Mouse (Mus musculus) hindbrain, embryonic 10.5 days (tissue): ENCODE data around the gene Dnajc7. TPM values are rescaled to one million over a fixed set of nuclear protein-coding genes. Genes with fewer than 3 reads are reported as not detected.
"Not testable (repeated sequence)": the region's sequence is repeated elsewhere in the genome, so short reads cannot be mapped to it uniquely, and the experiment has no call there.

Experiments used
- DNase-seq: peaks from one replicate; pipeline ENCODE4 v3.0.0-alpha.2; 2017; ENCODE audit warnings: low spot score
- H3K27ac ChIP-seq: fragments of 300-500 bp; sonication (generic); 2 replicates; pipeline ENCODE4 v1.5.1; 2016; ENCODE audit warnings: mild to moderate bottlenecking, moderate library complexity
- H3K27me3 ChIP-seq: fragments of 300-500 bp; sonication (generic); 2 replicates; pipeline ENCODE4 v1.6.1; 2016; ENCODE audit warnings: mild to moderate bottlenecking; ENCODE audit not compliant: poor library complexity, insufficient read depth, severe bottlenecking
- H3K36me3 ChIP-seq: fragments of 300-500 bp; sonication (generic); 2 replicates; pipeline ENCODE4 v1.6.1; 2016; ENCODE audit warnings: mild to moderate bottlenecking, moderate library complexity
- H3K4me1 ChIP-seq: fragments of 300-500 bp; sonication (generic); replicated peaks from 2 replicates; pipeline ENCODE4 v1.6.1; 2016; ENCODE audit warnings: mild to moderate bottlenecking
- H3K4me3 ChIP-seq: fragments of 300-500 bp; sonication (generic); 2 replicates; pipeline ENCODE4 v1.5.1; 2016; ENCODE audit warnings: mild to moderate bottlenecking, moderate library complexity
- H3K9me3 ChIP-seq: fragments of 300-500 bp; sonication (generic); 2 replicates; pipeline ENCODE4 v1.6.1; 2016; ENCODE audit warnings: mild to moderate bottlenecking, moderate library complexity
- WGBS: fragments of 180-500 bp; shearing (Covaris S2); methylation state at CpG from one replicate; pipeline ENCODE4 v1.1.7; 2016; 5-methylcytosine and 5-hydroxymethylcytosine counted together
- polyA plus RNA-seq: library from polyadenylated mRNA; unstranded; fragments of >200 nt; fragmentation: Nextera tagmentation; extraction: Ambion mirVana; gene quantifications from 2 replicates; pipeline ENCODE4 v1.2.1, GENCODE M21; 2016

The Dnajc7 gene
- polyA plus RNA-seq, 1 experiment from 2014 or later, result 219 TPM

DNA sequence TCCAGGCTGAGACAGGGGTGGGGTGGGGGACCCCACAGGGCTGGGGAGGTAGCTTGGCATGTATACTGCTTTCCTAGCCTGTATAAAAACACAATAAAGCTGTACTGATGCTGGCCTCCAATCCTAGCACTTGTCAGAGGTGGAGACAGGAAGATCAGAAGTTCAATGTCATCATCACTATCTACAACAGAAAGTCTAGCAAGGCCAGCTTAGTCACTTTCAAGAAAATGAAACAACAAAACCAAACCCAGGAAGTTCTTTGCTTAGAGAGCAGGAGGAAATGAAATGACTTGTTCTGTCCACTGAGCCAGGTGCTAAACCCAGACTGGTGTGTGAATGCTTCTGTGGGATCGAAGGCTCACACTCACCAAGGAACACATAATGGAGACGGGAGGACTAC is 31.5 kb downstream of the Dnajc7 start:
- Histone ChIP-seq H3K4me1 (no peaks in the 10 kb centered on the region), H3K4me3 (no peak overlapping the region), H3K9me3 (no peaks in the 10 kb centered on the region), H3K36me3 (peaks cover 100% of the 10 kb centered on the region), H3K27ac (no peak overlapping the region), H3K27me3 (no peaks in the 10 kb centered on the region)
- 95% methylated on average over 2 of the region's 2 CpGs for WGBS
- no peak for DNase-seq

DNA sequence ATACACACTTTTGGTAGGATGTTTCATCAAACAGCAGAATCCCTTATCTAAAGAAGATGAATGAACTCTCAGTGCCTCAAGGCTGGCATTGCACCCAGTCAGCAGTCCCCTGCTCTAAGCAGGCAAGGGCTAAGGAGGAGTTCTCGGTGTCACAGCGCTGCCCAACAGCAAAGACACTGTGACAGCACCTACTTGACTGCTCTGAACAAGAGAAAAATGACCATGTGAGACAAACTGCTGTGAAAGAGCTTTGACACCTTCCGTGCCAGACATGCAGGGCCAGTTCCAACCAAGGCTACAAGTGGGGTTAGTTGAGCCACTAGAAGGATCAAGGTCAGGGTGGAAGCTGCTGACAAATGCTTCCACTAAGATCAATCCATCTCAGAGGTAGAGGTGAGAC is 34.8 kb downstream of the Dnajc7 start:
- Histone ChIP-seq H3K9me3 (no peaks in the 10 kb centered on the region), H3K4me1 (no peaks in the 10 kb centered on the region), H3K4me3 (no peak overlapping the region), H3K36me3 (peaks cover 100% of the 10 kb centered on the region), H3K27ac (no peak overlapping the region), H3K27me3 (no peaks in the 10 kb centered on the region)
- WGBS, result 98% methylated on average over 3 of the region's 3 CpGs
- no peak for DNase-seq

- Histone ChIP-seq H3K4me3 (no peak overlapping the region), H3K9me3 (no peaks in the 10 kb centered on the region), H3K36me3 (peaks cover 100% of the 10 kb centered on the region), H3K4me1 (no peaks in the 10 kb centered on the region), H3K27ac (no peak overlapping the region), H3K27me3 (no peaks in the 10 kb centered on the region)
- no peak for DNase-seq
- WGBS, result 93% methylated on average over 7 of the region's 7 CpGs
These were observed 35.4 kb downstream of the Dnajc7 start for GRCm38 (mm10) chr11:100584561-100584961.

- Histone ChIP-seq H3K27ac (no peak overlapping the region), H3K27me3 (no peaks in the 10 kb centered on the region), H3K4me3 (no peak overlapping the region), H3K4me1 (peaks cover 5% of the 10 kb centered on the region; the same call in 1 of the 2 replicates), H3K36me3 (peaks cover 100% of the 10 kb centered on the region), H3K9me3 (no peaks in the 10 kb centered on the region)
- WGBS, result 92% methylated on average over 2 of the region's 2 CpGs
- no peak for DNase-seq
These were observed 37.1 kb downstream of the Dnajc7 start for GRCm38 (mm10) chr11:100582836-100583235.

DNA sequence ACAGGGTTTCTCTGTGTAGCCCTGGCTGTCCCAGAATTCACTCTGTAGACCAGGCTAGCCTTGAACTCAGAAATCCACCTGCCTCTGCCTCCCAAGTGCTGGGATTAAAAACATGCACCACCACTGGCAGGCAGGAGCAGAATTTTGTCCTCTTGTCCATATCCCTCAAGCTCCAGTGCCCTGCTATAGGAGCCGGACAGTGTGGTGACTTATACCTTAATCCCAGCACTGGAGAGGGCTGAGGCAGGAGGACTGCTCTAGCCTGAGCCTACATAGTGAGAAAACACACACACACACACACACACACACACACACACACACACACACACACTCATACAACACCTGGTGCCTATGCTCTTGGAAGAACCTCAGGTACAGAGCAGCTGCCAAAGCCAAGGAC is 37.6 kb downstream of the Dnajc7 start:
- H3K4me1 ChIP-seq, H3K9me3 ChIP-seq, H3K27me3 ChIP-seq, H3K27ac ChIP-seq, H3K4me3 ChIP-seq, DNase-seq: not testable (repeated sequence)
- 100% methylated on average over 1 of the region's 1 CpGs for WGBS
- H3K36me3 ChIP-seq, result peaks cover 99% of the 10 kb centered on the region

- WGBS, result 92% methylated on average over 4 of the region's 4 CpGs
- H3K4me1 ChIP-seq, result peaks cover 6% of the 10 kb centered on the region; the same call in 1 of the 2 replicates
- H3K36me3 ChIP-seq, result peaks cover 97% of the 10 kb centered on the region
- H3K4me3 ChIP-seq, result no peak overlapping the region
- no peak overlapping the region for H3K27ac ChIP-seq
- H3K9me3 ChIP-seq, result no peaks in the 10 kb centered on the region
- H3K27me3 ChIP-seq, result no peaks in the 10 kb centered on the region
- DNase-seq, result no peak
These were observed 38.2 kb downstream of the Dnajc7 start for GRCm38 (mm10) chr11:100581756-100582155.

DNA sequence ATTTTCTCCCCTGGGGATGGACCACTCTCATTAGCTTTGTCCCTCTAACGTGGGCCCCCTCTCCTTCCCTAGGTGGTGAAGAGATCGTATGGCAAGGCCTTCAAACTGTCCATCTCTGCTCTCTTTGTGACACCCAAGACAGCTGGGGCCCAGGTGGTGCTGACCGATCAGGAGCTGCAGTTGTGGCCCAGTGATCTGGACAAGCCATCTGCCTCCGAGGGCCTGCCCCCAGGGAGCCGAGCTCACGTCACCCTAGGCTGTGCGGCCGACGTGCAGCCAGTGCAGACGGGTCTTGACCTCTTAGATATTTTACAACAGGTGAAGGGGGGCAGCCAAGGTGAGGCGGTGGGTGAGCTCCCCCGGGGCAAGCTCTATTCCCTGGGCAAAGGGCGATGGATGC is 39.7 kb downstream of the Dnajc7 start:
- 92% methylated on average over 13 of the region's 13 CpGs for WGBS
- peaks cover 18% of the 10 kb centered on the region for H3K4me1 ChIP-seq
- H3K4me3 ChIP-seq, result no peak overlapping the region
- H3K27ac ChIP-seq, result no peak overlapping the region
- peaks cover 91% of the 10 kb centered on the region for H3K36me3 ChIP-seq
- no peak for DNase-seq
- 0 out of 2 replicates have a peak, but pooled peaks cover 7% of the 10 kb centered on the region for H3K27me3 ChIP-seq
- no peaks in the 10 kb centered on the region for H3K9me3 ChIP-seq

- Histone ChIP-seq H3K4me1 (peaks cover 27% of the 10 kb centered on the region), H3K4me3 (no peak overlapping the region), H3K36me3 (peaks cover 81% of the 10 kb centered on the region), H3K27ac (no peak overlapping the region), H3K27me3 (0 out of 2 replicates have a peak, but pooled peaks cover 7% of the 10 kb centered on the region), H3K9me3 (no peaks in the 10 kb centered on the region)
- 93% methylated on average over 9 of the region's 9 CpGs for WGBS
- DNase-seq, result no peak
These were observed 40.7 kb downstream of the Dnajc7 start for GRCm38 (mm10) chr11:100579116-100579799.

DNA sequence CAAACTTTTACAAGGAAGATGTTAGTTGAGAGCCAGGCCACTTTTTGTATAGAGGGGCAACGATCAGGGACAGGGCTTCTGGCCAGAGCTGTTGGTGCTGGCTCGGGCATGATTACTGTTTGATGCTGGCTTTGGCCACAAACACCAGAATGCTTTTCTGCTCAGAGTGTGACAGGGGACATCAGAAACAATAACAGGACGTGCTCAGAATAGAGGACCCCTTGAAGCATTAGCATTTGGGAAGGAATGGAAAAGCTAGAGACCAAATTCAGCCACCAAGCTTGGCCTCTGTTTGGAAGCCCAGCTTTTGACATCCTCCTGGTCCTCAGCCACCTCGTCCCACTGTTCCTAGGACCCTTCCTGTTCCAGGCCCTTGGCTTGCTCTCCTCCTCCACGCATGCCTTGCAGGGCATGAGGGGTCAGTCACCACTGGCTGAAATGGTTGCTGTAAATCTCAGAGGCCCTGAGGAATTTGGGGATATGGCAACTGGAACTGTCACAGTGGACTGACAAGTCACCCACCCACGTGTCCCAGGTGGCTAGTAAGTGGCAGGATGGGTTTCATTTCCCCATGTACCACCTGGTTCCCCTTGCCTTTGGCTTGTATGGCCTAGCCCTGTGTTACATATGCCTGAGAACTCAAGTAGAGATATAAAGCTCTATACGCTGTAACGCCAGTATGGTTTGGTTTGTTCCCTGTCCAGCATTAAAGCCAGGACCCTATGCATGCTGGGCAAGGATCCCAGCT is 41.9 kb downstream of the Dnajc7 start:
- Histone ChIP-seq H3K27ac (no peak overlapping the region), H3K4me1 (peaks cover 27% of the 10 kb centered on the region), H3K9me3 (no peaks in the 10 kb centered on the region), H3K36me3 (peaks cover 68% of the 10 kb centered on the region), H3K4me3 (no peak overlapping the region), H3K27me3 (0 out of 2 replicates have a peak, but pooled peaks cover 7% of the 10 kb centered on the region)
- DNase-seq, result no peak
- WGBS, result 88% methylated on average over 8 of the region's 8 CpGs

DNA sequence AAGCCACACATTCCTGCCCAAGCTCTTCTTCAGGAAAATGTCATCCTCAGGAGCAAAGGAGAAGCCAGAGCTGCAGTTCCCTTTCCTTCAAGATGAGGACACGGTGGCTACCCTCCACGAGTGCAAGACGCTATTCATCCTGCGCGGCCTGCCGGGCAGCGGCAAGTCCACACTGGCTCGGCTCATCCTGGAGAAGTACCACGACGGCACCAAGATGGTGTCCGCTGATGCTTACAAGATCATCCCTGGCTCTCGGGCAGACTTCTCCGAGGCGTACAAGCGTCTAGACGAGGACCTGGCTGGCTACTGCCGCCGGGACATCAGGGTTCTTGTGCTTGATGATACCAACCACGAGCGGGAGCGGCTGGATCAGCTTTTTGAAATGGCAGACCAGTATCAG is 43.7 kb downstream of the Dnajc7 start:
- H3K36me3 ChIP-seq, result peaks cover 50% of the 10 kb centered on the region
- peak overlapping the region; percentile 69; the same call in 1 of the 2 replicates for H3K4me3 ChIP-seq
- H3K4me1 ChIP-seq, result peaks cover 34% of the 10 kb centered on the region
- H3K9me3 ChIP-seq, result no peaks in the 10 kb centered on the region
- H3K27ac ChIP-seq, result peak overlapping the region; percentile 88; the same call in 1 of the 2 replicates
- peaks cover 19% of the 10 kb centered on the region for H3K27me3 ChIP-seq
- WGBS, result 69% methylated on average over 21 of the region's 21 CpGs
- no peak for DNase-seq

DNA sequence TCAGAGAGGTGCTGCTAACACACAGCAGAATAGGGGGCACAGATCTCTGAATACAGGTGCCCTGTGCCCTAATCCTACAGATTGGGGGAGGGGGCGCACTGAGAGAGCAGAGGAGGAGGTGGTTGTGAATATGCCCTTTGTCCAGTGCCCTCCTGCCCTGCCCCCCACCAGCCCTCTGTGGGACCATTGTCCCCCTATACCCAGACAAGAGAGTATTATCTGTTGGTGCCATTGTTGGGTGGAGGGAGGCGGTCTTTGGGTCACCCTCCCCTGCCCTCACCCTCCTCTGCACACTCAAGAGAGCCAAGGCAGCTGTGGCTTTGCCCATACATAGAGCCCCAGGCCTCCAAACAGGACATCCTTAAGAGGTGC is 44.5 kb downstream of the Dnajc7 start:
- H3K4me1 ChIP-seq, result peaks cover 42% of the 10 kb centered on the region
- peak overlapping the region; percentile 88 for H3K27ac ChIP-seq
- WGBS, result 27% methylated on average over 2 of the region's 2 CpGs
- peaks cover 25% of the 10 kb centered on the region for H3K27me3 ChIP-seq
- H3K36me3 ChIP-seq, result peaks cover 43% of the 10 kb centered on the region
- DNase-seq, result peak; percentile 38
- H3K4me3 ChIP-seq, result peak overlapping the region; percentile 69
- no peaks in the 10 kb centered on the region for H3K9me3 ChIP-seq

- Histone ChIP-seq H3K36me3 (peaks cover 37% of the 10 kb centered on the region), H3K27ac (peak within 1 kb of the TSS; percentile 88), H3K9me3 (no peaks in the 10 kb centered on the region), H3K27me3 (peaks cover 25% of the 10 kb centered on the region), H3K4me3 (peak within 1 kb of the TSS; percentile 69), H3K4me1 (peaks cover 45% of the 10 kb centered on the region)
- WGBS, result 3% methylated on average over 47 of the region's 47 CpGs
- DNase-seq, result peak; percentile 63
These were observed 45.1 kb downstream of the Dnajc7 start, which contains the start of gene Cnp for GRCm38 (mm10) chr11:100574708-100575483. Cnp (plus strand) TSS chr11:100574904.
